Mouse (Mus musculus) forelimb bud, embryonic 11.5 days (tissue): ENCODE data around the gene Fndc3b.

Source experiments
- DNase-seq: peaks from one replicate; pipeline ENCODE4 v3.0.0-alpha.2; 2012; ENCODE audit warnings: low read depth, low spot score

Gene Fndc3b

DNA sequence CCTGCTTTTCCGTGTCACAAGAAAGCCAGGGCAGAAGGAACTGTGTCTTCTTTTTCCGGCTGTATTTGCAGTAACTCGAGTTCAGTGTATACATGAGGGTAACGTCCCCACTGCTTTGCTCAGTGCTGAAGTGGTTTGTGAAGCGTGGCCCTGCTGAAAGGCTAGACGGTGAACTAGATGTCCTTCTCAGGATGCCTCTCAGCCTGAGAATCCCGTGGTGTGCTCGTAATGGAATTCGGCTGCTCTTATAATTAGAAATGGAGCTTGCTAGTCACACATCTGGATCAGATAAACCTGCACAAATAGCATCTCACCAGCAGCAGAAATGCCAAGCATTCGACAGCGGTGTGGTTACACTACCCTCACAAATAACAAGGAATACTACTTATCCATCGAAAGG is 40.7 kb downstream of the Fndc3b start:
- DNase-seq, result peak; percentile 56

GRCm38 (mm10) chr3:27667280-27667679 is 43.8 kb downstream of the Fndc3b start:
- DNase-seq, result no peak

GRCm38 (mm10) chr3:27665338-27665737 is 45.8 kb downstream of the Fndc3b start:
- peak; percentile 29 for DNase-seq

GRCm38 (mm10) chr3:27663221-27663620 is 47.9 kb downstream of the Fndc3b start:
- DNase-seq, result no peak

GRCm38 (mm10) chr3:27658198-27658763 is 52.8 kb downstream of the Fndc3b start:
- no peak for DNase-seq

GRCm38 (mm10) chr3:27656764-27657390 is 54.2 kb downstream of the Fndc3b start:
- no peak for DNase-seq

GRCm38 (mm10) chr3:27655673-27656072 is 55.4 kb downstream of the Fndc3b start:
- no peak for DNase-seq

DNA sequence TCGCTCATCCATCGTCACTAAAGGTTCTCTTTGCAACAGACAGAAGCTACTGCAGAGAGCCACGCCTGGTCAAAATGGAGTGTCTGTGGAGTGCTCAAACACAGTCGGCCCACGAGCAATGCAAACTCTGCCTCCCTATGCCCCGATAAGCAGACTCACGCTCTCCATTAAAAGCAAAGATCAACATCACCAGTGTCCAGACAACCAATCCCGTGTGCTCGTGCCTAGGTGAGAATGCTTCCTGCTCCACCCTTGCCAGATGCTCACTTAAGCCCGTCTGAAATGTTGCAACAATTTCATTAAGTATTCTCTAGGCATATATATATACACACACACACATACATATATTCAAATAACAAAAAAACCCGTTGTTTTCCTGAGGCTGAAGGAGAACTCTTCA is 56.1 kb downstream of the Fndc3b start:
- no peak for DNase-seq

GRCm38 (mm10) chr3:27652451-27653011 is 58.6 kb downstream of the Fndc3b start:
- DNase-seq, result no peak

DNA sequence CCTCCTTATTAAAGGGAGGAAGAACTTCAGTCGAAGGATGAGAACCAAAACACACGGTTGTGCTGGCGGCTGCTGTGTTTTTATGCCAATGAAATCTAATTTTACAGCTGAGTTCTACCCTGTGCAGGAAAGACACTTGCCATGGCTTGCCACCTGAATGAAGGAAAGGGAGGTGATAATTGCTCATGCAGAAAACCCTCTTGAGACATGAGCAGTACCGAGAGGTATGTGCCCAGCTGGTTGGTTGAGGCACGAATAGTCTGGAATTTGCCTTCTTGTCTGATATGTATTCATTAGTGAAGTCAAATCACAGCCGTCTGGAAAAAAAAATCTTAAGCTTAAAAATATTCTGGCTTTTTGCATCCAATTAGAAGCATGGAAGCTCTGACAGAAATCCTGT is 59.4 kb downstream of the Fndc3b start:
- no peak for DNase-seq

DNA sequence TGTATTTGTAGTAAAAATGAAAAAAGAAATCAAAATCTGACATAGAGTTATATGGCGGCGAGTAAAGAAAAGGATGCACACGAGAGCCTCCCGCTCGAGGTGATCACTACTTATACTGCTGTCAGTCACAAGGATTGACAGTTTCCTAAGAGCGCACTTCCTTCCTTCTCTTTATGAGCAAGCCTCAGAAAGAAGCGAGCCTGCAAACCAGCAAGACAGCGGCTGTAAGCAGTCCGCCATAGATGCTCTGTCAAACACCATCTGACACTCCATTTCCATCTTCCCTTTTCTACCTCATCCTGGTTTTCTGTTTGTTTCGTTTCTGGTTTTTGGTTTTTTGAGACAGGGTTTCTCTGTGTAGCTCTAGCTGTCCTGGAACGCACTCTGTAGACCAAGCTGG is 61.0 kb downstream of the Fndc3b start:
- DNase-seq, result no peak

DNA sequence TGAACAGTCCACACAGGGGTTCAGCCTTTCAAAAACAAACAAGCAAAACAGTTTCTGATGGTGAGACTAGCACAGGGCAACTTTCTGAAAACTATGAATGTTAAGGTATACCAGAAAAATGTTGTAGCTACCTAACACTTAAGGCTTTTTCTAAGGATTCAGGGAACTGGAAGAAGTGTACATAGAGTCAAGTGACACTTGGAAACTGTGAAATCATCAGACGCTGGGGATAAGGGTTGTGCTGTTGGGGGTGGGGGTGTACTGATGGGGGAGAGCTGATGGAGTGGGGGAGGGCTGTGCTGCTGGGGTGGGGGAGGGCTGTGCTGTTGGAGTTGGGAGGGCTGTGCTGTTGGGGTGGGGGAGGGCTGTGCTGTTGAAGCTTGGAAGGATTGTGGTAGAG is 61.8 kb downstream of the Fndc3b start:
- DNase-seq, result no peak

GRCm38 (mm10) chr3:27642381-27642780 is 68.7 kb downstream of the Fndc3b start:
- DNase-seq, result no peak

DNA sequence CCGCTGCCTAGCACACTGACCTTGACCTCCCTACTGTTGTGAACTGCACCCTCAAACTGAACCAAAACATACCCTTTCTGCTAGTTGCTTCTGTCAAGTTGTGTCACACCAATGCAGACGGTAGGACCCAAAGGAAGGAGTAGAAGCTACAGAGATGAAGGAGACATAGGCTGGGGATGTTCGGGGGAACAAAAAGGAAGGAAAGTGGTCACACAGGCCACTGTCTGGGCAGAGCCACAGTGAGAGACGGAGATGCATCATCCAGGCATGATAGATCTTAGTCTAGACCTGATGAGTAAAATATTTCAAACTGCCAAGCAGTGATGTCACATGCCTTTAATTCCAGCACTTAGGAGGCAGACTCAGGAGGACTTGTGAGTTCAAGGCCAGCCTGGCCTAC is 71.4 kb downstream of the Fndc3b start:
- no peak for DNase-seq

DNA sequence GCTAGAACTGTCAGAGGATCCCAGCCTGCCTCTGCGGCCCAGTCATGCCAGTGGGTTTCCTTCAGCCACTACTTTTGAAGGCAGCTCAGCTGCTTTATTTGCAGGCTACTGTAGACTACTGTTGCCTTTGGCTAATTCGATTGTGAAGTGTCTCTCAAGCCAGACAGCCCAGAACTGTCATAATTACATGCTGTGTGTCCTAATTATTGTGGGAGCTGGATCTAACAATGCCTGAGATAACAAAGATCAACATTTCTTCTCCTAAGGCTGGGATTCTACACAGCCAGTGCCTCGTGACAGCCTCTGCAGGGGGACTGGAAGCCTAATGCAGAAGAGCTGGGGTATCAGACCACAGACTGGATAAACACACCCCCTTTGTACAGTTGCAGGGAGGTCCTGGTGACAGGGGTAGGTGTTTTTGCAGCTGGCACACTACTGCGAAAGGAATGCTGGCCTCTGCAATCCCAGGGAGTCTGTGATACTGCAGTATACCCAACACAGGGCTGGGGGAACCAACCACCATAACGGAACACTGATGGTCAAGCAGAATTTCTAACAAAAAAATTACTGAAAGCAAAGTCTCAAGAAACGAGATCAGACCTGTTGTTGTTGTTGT is 74.0 kb downstream of the Fndc3b start:
- DNase-seq, result no peak

DNA sequence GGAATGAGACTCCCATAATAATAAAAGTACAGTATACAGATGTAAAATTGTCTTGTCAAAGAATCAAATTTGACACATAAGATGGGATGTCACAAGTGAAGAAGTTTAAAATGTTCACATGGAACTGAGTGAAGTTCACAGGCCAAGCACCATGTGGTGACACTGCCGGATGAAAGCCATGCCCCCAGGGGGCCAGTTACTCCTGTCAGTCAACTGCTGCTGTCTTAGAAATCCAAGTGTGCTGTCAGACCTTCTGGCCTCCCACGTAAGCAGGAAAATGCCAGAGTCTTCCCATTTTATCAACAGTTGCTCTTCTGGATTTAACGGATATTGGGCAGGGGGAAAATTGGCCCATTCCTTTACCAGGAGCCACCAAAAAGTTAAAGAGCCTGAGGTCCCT is 75.3 kb downstream of the Fndc3b start:
- no peak for DNase-seq

DNA sequence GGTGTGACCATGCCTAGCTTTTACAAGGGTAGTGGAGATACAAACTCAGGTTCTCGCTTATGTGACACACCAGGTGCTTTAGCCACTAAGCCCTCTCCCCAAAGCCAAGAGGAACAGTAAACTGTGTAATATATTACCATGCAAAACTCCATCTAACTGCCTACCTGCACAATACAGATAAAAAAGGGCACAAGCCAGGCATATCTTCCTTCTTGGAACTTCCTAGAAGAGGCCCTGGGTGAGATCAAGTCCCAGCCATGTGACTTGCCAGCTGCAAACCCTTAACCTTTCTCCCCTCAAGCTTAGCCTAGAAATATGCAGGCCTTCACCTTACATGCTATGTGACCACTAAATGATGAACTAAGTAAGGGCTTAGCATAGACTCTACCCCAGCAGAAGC is 78.2 kb downstream of the Fndc3b start:
- no peak for DNase-seq

GRCm38 (mm10) chr3:27631112-27631511 is 80.0 kb downstream of the Fndc3b start:
- DNase-seq, result no peak

- DNase-seq, result no peak
Measured at GRCm38 (mm10) chr3:27629716-27630115, 81.4 kb downstream of the Fndc3b start.

DNA sequence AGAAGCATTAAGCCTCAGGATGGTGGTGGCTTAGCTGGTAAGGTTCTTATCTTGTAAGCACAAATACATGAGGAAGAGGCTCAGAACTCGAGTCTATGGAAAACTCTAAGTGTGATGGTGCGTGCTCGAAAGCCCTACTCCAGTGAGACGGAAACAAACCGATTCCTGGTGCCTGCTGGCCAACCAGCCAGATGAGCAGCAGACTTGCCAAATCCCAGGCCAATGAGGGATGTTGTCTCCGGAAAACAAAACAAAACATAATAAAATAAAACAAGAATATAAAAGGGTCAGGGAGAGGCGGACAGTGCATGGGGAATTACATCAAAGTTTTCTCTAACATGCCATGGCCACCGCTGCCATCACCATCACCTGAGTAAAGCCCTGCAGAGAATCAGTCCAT is 84.8 kb downstream of the Fndc3b start:
- DNase-seq, result no peak

DNA sequence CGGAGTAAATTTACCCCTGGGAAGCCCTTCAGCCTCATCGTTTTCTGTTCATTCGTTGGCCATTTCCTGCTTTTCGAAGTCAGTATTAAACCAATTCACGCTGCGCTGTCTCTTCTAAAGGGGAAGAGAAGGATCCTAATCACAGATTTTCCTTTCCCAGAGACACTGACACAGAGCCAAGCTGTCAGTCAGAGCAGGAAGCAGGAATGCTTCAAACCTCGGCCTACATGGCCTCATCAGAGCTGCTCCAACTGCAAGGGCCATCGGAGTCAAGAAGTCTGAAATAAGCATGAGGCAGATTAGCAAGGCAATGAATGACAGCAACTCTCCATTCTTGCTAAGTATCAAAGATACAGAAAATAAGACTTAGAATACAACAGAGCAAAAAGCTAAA is 85.5 kb downstream of the Fndc3b start:
- DNase-seq, result no peak

DNA sequence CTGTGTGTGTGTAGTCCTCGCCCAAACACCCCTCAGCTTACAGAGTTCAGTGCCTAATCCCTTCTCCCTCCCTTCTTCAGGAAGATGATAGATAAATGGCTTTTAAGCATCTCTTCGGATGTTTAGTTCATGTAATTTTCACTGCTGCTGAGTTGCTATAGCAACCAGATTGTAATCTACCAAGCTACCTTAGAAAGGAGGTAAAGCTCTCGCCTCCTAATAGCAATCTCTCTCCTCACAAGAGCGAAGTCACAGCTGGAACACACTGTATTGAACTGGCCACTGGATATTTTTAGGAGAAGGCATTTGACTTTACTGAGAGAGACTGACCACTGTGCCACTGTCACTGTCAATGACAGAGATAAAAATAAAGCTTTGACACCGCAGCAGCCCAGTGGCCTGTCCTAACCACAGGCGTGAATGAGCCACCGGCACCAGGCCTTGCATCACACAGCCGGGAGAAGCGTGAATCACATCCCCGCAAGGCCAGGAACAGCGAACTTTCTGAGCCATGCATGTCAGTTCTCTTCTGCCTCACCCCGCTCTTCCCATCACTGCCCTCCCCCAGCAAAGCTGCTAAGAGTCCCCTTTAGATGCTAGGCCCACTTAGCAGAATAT is 86.0 kb downstream of the Fndc3b start:
- DNase-seq, result no peak

- DNase-seq, result no peak
Measured at GRCm38 (mm10) chr3:27622451-27622850, 88.7 kb downstream of the Fndc3b start.
